Mouse (Mus musculus) bone marrow macrophage, adult 2 months (primary cell): Measurements from ENCODE around the gene Herpud2.

Experiments
- CTCF ChIP-seq: IDR thresholded peaks from 2 replicates; pipeline ENCODE4 v1.5.1; 2012; ENCODE audit warnings: low read depth, mild to moderate bottlenecking, low read length, moderate library complexity
- POLR2A ChIP-seq: IDR thresholded peaks from 2 replicates; pipeline ENCODE4 v1.6.1; 2012; ENCODE audit warnings: mild to moderate bottlenecking, low read depth, low read length, borderline replicate concordance

DNA sequence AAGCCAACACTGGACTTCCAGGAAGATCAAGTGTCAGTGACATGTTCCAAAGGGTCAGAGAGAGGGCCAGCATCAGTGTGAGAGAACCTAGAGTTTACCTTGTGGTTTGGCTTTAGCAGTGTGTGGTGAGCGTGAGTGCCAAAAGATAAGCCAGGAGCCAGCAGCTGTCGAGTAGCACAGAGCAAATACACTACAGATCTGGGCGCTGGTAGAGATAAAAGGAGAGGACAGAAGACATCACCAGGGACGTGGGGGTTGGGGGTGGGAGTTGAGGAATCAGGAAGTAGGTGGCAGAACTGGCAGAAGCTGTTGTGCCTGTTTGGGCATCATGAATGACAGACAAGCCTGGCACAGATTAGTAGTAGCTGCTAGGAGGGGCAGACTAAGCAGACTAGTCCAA, 21.6 kb upstream of the Herpud2 start:
- TF ChIP-seq CTCF (no peak), POLR2A (no peak)
